Mouse (Mus musculus): ENCODE results near the gene Nccrp1.
"Not testable (repeated sequence)": the region's sequence is repeated elsewhere in the genome, so short reads cannot be mapped to it uniquely, and the experiment has no call there.

The Nccrp1 gene

GRCm38 (mm10) chr7:28570291-28570981, 23.4 kb upstream of the Nccrp1 start:
- peak; percentile 75; the same call in 1 of the 2 replicates for ATAC-seq (ENCODE audit: low TSS enrichment)

- peak; percentile 21; the same call in 1 of the 2 replicates for ATAC-seq (ENCODE audit: low TSS enrichment)
Observed at GRCm38 (mm10) chr7:28568253-28568652, 21.2 kb upstream of the Nccrp1 start.

GRCm38 (mm10) chr7:28567539-28567938, 20.5 kb upstream of the Nccrp1 start:
- no peak for ATAC-seq (ENCODE audit: low TSS enrichment)

DNA sequence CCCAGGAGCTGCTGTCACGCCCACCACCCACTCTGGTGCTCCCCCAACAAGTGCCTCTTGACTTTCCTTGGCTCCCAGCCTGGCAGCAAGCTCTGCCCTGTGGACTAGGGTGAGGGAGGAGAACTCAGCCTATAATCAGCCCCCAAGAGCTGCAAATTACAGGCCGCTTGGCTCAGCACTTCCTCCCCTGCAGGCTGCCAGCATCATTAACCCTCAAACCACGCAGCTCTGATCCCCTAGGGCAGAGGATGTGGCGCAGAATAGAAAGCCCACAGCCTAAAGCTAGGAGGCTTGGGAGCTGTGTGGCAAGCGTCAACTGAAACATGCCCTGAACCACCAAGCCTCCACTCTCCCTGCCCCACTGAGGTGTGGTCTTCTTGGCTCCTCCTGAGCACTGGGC, 18.4 kb upstream of the Nccrp1 start:
- no peak for ATAC-seq (ENCODE audit: low TSS enrichment)

DNA sequence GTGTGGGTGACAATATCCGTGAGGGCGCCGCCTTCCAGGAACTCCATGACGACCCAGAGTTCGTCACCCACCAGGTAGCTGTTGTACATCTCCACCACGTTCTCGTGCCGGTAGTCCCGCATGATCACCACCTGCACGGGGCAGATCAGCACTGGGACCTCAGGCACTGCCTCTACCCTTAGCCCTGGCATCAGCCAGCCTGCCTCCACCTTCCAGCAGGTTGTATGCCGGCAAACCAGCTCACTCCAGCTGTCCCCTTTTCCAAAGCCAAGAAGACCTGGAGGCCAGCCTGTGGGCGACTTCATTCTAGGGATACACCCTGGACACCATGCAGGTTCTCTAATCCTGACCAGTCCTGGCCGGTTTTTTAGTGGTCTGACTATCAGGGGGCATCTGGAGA, 15.9 kb upstream of the Nccrp1 start:
- no peak for ATAC-seq (ENCODE audit: low TSS enrichment)

DNA sequence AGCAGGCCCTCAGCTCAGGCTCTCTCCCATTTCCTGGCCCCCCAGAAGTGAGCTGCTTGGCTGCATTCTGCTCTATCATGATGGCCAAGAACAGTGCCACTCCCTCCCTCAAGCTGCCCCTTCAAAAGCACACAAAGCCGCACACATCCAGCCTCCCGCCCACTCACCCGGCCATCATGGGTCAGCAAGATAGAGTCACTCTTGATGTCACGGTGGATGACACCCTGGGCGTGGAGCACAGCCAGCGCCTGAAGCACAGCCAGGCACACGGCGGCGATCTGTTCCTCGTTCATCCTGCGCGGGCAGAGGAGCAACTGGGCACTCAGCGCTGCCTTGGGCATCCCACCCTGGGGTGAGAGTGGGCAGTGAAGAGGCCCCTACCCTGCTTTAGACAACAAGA, 15.3 kb upstream of the Nccrp1 start:
- ATAC-seq (ENCODE audit: low TSS enrichment): no peak

DNA sequence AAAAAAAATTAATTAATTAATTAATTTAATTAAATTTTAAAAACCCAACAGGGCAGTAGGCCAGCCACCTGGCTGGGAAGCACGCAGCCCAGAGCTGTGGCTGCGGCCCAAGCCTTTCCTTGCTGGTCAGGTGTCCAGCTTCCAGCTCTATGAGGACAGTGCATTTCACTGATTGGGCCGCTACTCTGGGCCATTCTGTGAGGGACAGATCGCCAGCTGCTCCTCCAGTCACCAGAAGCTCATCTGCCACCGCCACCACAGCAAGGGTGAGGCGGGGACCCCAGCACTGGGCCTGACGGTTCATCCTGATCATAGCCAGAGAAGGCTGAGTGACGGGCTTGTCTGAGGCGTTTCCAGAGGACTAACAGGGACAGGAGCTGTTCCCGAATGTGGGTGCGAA, 14.9 kb upstream of the Nccrp1 start:
- no peak for ATAC-seq (ENCODE audit: low TSS enrichment)

DNA sequence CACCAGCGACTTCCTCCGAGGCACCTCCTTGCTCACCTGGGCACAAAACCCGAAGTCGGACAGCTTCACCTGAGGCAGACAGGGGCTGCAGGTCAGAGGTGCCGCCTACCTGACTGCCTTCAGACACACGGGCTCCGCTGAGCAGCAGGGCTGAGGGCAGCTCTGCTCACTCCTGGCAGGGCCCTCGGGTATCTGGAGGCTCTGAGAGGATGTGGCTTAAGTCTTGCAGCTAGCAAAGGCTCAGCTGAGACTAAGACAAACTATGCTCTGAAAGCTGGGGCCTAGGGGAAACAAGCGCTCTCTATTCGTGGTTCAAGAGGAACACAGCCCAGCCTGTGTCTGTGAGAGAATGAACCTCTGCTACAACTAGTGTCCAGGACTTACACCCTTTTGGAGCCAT, 13.8 kb upstream of the Nccrp1 start:
- ATAC-seq (ENCODE audit: low TSS enrichment): no peak

GRCm38 (mm10) chr7:28558486-28558885, 11.4 kb upstream of the Nccrp1 start:
- ATAC-seq (ENCODE audit: low TSS enrichment): no peak

DNA sequence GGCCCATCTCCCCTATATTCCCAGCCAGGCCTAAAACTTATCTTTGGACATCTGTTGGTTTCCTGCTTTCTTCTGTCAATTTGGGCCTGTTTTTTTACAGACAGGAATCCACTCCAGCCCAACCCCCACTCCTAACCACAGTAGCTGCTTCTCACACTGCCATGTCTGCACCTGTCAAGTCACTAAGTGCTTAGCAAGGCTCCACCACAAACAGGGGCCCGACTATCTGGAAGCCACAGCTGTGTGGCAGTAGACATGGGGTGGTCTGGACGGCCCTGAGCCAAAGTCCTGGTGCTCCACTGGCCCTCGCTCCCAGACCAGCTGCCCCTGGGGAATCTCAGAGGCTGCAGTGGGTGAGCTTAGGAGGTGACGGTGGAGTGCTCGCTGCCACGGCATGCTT, 10.7 kb upstream of the Nccrp1 start:
- ATAC-seq (ENCODE audit: low TSS enrichment): no peak

DNA sequence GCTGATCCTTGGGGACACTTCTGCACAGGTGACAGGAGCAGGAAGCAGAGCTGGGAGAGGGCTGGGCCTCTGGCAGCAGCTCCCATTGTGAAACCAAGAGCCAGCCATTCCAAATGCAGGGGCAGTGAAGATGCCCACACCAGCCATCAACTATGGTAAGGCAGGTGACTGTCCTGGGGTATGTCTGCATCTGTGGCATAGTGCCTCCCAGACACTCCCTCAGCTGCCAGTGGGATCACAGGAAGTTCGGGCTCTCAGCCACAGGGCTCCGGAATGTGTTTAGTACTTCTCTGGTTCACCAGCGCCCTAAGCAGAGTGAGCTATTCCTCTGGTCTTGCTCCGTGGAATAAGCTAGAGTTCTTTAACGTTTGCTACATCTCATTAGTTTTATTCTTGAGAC, 10.0 kb upstream of the Nccrp1 start:
- ATAC-seq (ENCODE audit: low TSS enrichment): no peak

- no peak for ATAC-seq (ENCODE audit: low TSS enrichment)
Observed at GRCm38 (mm10) chr7:28555939-28556535, 9.0 kb upstream of the Nccrp1 start.

DNA sequence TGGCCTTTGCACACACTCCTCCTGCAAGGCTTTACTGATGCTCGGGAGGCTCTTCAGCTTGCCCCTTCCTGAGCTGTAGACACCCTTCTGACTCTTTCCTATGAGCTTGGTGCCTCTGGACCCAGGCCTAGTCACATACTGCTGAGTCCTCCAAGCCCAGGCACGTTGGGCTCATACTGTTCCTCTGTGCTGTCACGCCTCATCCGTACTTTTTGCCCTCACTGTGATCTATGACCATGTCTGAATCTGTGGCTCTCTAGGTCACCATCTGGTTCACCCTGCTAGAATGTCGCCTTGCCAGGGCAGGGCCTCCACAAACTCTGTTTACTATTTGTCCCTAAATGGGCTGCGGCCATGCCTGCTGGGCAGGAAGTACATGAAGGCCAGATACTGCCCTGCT, 6.0 kb upstream of the Nccrp1 start:
- ATAC-seq (ENCODE audit: low TSS enrichment): no peak

DNA sequence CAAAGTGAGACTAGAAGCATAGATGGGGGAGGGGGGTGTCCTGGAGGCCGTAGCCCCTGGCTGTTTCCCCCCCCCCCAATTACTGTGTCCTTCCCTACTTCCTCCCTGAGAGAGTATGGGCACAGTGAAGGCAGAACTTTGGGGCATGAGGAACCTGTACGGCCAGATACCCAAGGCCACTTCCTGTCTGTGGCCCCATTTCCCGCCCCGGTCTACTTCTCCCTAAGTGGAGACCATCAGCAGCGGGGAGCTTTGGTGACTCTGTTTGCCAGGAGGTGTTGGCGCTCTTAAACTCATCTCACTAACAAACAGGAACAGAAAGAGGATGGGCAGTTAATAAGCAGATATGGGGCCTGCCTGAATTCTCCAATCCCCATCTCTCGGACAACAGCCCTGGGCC, 574 bp upstream of the Nccrp1 start:
- ATAC-seq (ENCODE audit: low TSS enrichment): no peak

DNA sequence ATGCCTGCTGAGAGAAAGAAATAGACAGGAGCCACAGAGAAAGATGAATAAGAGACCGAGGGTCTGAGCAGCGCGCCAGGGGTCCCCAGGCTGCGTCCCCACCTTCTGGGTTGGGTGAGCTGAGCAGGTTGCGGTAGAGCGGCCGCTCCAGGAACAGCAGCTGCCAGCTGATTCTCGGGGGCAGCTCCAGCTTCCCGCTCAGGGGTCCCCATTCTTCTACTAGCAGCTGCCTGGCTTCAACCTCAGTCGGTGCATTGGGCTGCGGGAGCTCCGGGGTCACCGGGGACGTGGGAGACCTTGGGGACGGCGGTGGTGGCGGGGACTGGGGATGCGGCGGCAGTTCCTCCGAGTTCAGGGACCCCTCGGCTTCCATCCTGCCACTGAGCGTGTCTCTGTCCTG, 405 bp downstream of the Nccrp1 start:
- ATAC-seq (ENCODE audit: low TSS enrichment): no peak

GRCm38 (mm10) chr7:28545891-28546210, 1.2 kb downstream of the Nccrp1 start:
- no peak for ATAC-seq (ENCODE audit: low TSS enrichment)

DNA sequence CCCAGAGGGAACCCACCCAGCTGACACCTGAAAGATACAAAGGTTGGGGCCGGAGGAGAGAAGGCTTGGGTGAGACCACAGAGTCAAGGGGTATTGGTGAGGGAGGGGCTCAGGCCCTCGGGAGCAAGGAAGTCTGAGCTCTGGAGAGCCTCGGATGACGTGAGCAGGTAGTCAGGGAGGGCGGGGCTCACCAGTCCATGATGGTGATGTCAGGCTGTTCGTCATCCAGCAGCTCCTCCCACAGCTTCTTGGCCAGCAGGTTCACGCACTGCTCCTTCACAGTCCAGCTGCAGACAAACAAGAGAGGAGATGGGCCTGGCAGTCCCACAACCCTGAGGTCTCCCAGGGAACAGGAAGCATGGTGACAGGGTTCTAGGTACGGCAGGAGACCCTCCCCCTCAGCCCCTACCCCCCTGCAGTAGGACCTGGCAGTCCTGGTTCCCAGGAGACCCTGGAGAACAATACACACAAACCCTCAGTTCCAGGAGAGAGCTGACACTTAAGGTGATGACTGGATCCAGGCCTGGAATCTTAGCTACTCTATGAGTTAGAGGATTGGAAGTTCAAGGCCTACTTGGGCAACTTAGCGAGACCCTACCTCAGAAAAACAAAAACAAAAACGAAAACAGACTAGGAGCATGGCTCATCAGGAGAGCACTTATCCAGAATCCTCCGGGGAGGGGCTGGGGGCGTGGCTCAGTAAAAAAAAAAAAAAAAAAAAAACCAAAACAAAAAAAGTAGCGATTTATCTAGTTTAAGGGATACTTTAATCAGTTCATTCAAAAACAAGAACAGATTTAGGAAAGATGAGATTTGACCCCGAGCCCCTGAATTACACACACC, 1.8 kb downstream of the Nccrp1 start:
- no peak for ATAC-seq (ENCODE audit: low TSS enrichment)

DNA sequence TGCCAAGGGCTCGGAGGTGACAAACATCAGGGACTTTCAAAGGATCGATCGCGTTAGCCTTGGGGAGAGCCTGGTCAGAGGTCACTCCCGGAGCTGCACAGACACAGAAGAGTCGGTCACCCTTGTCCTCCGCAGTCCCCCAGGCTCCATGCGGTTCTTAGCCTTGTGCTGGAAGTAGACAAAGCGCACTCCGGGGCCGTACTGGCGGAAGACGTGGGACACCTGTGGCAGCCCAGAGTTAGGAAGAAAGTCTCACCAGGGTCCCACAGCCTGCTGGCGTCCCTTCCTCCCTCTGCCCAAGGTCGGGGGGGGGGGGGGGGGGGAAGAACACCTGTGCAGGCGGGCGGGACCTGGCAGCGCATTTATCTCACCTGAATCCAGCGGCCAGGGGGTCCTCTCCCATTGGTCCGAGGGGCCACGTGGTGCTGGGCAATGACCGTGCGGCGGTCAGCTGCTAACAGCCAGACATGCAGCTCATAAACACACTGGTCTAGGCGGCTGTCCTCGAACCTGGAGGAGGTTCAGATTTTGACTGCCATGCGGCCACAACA, 2.9 kb downstream of the Nccrp1 start:
- ATAC-seq (ENCODE audit: low TSS enrichment): no peak

DNA sequence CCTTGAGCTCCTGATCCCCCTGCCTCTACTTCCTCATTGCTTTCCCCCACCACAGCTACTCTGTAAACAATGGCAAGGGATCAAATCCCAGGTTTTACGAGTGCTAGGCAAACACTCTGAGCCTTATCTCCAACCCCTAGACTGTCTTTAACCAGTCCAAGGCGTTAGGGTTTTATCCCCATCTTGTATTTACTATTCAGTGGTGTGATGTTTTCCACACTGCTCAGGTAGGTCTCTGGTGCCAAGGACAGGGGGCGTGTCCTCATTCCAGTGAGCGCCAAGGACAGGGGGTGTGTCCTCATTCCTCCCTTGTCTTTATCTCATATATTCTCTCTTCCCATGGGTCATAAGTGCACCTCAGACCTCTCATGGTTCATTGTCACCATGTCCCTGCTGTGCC, 6.5 kb downstream of the Nccrp1 start, which contains the start of gene Sycn:
Gene Sycn, plus strand, starts transcription at position 360 of the 400 bp plus-strand sequence.
- no peak for ATAC-seq (ENCODE audit: low TSS enrichment)

- not testable (repeated sequence) for ATAC-seq (ENCODE audit: low TSS enrichment)
Observed at GRCm38 (mm10) chr7:28538886-28539285, 8.2 kb downstream of the Nccrp1 start.

DNA sequence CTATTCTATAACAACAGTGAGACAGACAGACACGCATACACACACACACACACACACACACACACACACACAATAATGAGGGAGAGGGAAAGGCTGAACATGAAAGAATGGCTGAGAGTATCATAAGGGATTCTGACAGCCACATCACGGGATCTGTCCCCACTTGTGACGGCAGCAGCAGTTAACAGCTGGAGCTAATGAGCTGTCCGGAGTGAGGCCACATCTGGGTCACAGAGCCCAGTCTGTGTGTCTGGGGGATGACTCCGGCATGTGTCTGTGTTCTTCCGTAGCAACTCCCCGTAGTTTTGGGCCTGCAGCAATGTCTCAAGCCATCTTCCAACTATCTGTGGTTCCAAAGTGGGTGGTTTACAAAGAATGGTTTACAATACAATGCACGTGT, 15.0 kb downstream of the Nccrp1 start:
- no peak for ATAC-seq (ENCODE audit: low TSS enrichment)

- no peak; the same call in 1 of the 2 replicates for ATAC-seq (ENCODE audit: low TSS enrichment)
Observed at GRCm38 (mm10) chr7:28527922-28528719, 18.9 kb downstream of the Nccrp1 start.
